Mouse (Mus musculus) myocyte (in vitro differentiated cells): ENCODE measurements around the gene Pou2f2. TPM values are rescaled to one million over a fixed set of nuclear protein-coding genes. Genes with fewer than 3 reads are reported as not detected.
A peak's percentile ranks its signal among the peaks of the same experiment; 100 is the strongest.

Experiments used
- H3K27me3 ChIP-seq: one replicate; pipeline ENCODE4 v1.6.1; 2011; ENCODE audit not compliant: control insufficient read depth, insufficient read depth, insufficient read length
- H3K36me3 ChIP-seq: one replicate; pipeline ENCODE4 v1.6.1; 2011; ENCODE audit not compliant: control insufficient read depth, insufficient read depth
- H3K4me2 ChIP-seq: one replicate; pipeline ENCODE4 v1.6.1; 2011; ENCODE audit warnings: low read depth, control low read depth
- H3K4me3 ChIP-seq: one replicate; pipeline ENCODE4 v1.5.1; 2011; ENCODE audit warnings: mild to moderate bottlenecking, control low read depth, moderate library complexity
- H3K79me2 ChIP-seq: one replicate; pipeline ENCODE4 v1.6.1; 2011; ENCODE audit not compliant: control insufficient read depth, insufficient read depth
- H3ac ChIP-seq: one replicate; pipeline ENCODE4 v1.6.1; 2011; ENCODE audit not compliant: control insufficient read depth, insufficient read length
- CEBPB ChIP-seq: IDR thresholded peaks from 2 replicates; pipeline ENCODE4 v1.6.1; 2011; ENCODE audit warnings: mild to moderate bottlenecking, moderate library complexity; ENCODE audit not compliant: poor library complexity, insufficient read depth, severe bottlenecking
- E2F4 ChIP-seq: IDR thresholded peaks from one replicate; pipeline ENCODE4 v1.6.1; 2011; ENCODE audit warnings: mild to moderate bottlenecking, control low read depth, moderate library complexity; ENCODE audit not compliant: insufficient read depth
- MAX ChIP-seq: IDR thresholded peaks from one replicate; pipeline ENCODE4 v1.6.1; 2011; ENCODE audit warnings: low read depth, mild to moderate bottlenecking, control low read depth
- MYOD1 ChIP-seq, 3 experiments: IDR thresholded peaks; one replicate each; pipeline ENCODE4 v1.6.1; 2011; ENCODE audit warnings: control low read depth in 2 of 3, low read depth in 2 of 3, mild to moderate bottlenecking in 2 of 3, moderate library complexity in 1 of 3; ENCODE audit not compliant: insufficient read length in 2 of 3, control insufficient read depth in 1 of 3
- MYOG ChIP-seq, 3 experiments: IDR thresholded peaks; one replicate each; pipeline ENCODE4 v1.6.1; 2011; ENCODE audit warnings: control low read depth in 2 of 3, low read depth in 2 of 3, mild to moderate bottlenecking in 2 of 3; ENCODE audit not compliant: insufficient read length in 2 of 3, control insufficient read depth in 1 of 3, insufficient read depth in 1 of 3
- POLR2A ChIP-seq: IDR thresholded peaks from one replicate; pipeline ENCODE4 v1.6.1; 2011; ENCODE audit warnings: low read depth, mild to moderate bottlenecking, control low read depth, moderate library complexity; ENCODE audit not compliant: insufficient read length
- POLR2AphosphoS2 ChIP-seq: IDR thresholded peaks from one replicate; pipeline ENCODE4 v1.6.1; 2011; ENCODE audit warnings: low read depth, control low read depth; ENCODE audit not compliant: insufficient read length
- REST ChIP-seq: IDR thresholded peaks from one replicate; pipeline ENCODE4 v1.6.1; 2011; ENCODE audit warnings: mild to moderate bottlenecking, control low read depth, moderate library complexity; ENCODE audit not compliant: insufficient read depth, insufficient read length
- SRF ChIP-seq: IDR thresholded peaks from one replicate; pipeline ENCODE4 v1.6.1; 2011; ENCODE audit warnings: low read depth; ENCODE audit not compliant: control insufficient read depth, insufficient read length
- TCF12 ChIP-seq: IDR thresholded peaks from one replicate; pipeline ENCODE4 v1.6.1; 2011; ENCODE audit warnings: mild to moderate bottlenecking, control low read depth; ENCODE audit not compliant: poor library complexity, insufficient read depth, severe bottlenecking
- TCF3 ChIP-seq: IDR thresholded peaks from one replicate; pipeline ENCODE4 v1.6.1; 2011; ENCODE audit warnings: low read depth, control low read depth; ENCODE audit not compliant: insufficient read length
- USF1 ChIP-seq: IDR thresholded peaks from one replicate; pipeline ENCODE4 v1.6.1; 2011; ENCODE audit warnings: low read depth, mild to moderate bottlenecking, control low read depth, moderate library complexity
- polyA plus RNA-seq: library from polyadenylated mRNA; unstranded; fragments of >200 nt; fragmentation: generic; extraction: Trizol; gene quantifications from one replicate; pipeline ENCODE4 v1.2.1, GENCODE M21; 2012; ENCODE audit warnings: missing spikeins

The Pou2f2 gene
- polyA plus RNA-seq, 1 experiment, result 0.01 TPM

- H3K4me2 ChIP-seq, result no peak overlapping the region
- no peaks in the 10 kb centered on the region for H3K36me3 ChIP-seq
- no peak overlapping the region for H3K4me3 ChIP-seq
- H3K79me2 ChIP-seq, result no peaks in the 10 kb centered on the region
- TF ChIP-seq MYOD1 (IDR thresholded peaks at IDR 0.05; ENCODE audit: control insufficient read depth in 1 of 3, insufficient read length in 2 of 3, low read depth in 2 of 3), result no peak
- TF ChIP-seq MYOG (IDR thresholded peaks at IDR 0.05; ENCODE audit: control insufficient read depth in 1 of 3, insufficient read depth in 1 of 3, insufficient read length in 2 of 3, low read depth in 2 of 3), result no peak
- no peak for TF ChIP-seq MAX
- no peak for TF ChIP-seq POLR2A
- TF ChIP-seq E2F4, result no peak
- no peak for TF ChIP-seq TCF12
- TF ChIP-seq POLR2AphosphoS2, result no peak
- no peak for TF ChIP-seq TCF3
- peaks cover 30% of the 10 kb centered on the region for H3K27me3 ChIP-seq
- no peak overlapping the region for H3ac ChIP-seq
These were observed 4.6 kb upstream of the Pou2f2 start for GRCm38 (mm10) chr7:25184091-25184490.

GRCm38 (mm10) chr7:25181814-25182213 is 2.3 kb upstream of the Pou2f2 start:
- Histone ChIP-seq H3K4me3 (no peak overlapping the region), H3ac (no peak overlapping the region), H3K79me2 (no peaks in the 10 kb centered on the region), H3K4me2 (no peak overlapping the region), H3K27me3 (peaks cover 51% of the 10 kb centered on the region), H3K36me3 (no peaks in the 10 kb centered on the region)
- TF ChIP-seq MAX, result no peak
- TF ChIP-seq CEBPB, result no peak
- no peak for TF ChIP-seq MYOD1 (IDR thresholded peaks at IDR 0.05; ENCODE audit: control insufficient read depth in 1 of 3, insufficient read length in 2 of 3, low read depth in 2 of 3)
- no peak for TF ChIP-seq USF1
- TF ChIP-seq SRF, result no peak
- TF ChIP-seq REST, result no peak
- no peak for TF ChIP-seq E2F4
- TF ChIP-seq POLR2A, result no peak
- no peak for TF ChIP-seq MYOG (IDR thresholded peaks at IDR 0.05; ENCODE audit: control insufficient read depth in 1 of 3, insufficient read depth in 1 of 3, insufficient read length in 2 of 3, low read depth in 2 of 3)
- no peak for TF ChIP-seq TCF3
- no peak for TF ChIP-seq POLR2AphosphoS2
- TF ChIP-seq TCF12, result no peak

GRCm38 (mm10) chr7:25181331-25181790 is 1.8 kb upstream of the Pou2f2 start:
- Histone ChIP-seq H3ac (no peak overlapping the region), H3K4me3 (no peak overlapping the region)
- TF ChIP-seq TCF3 (no peak), SRF (no peak), POLR2A (no peak), POLR2AphosphoS2 (no peak), MYOD1 (IDR thresholded peaks at IDR 0.05; ENCODE audit: control insufficient read depth in 1 of 3, insufficient read length in 2 of 3, low read depth in 2 of 3) (no peak), USF1 (no peak), E2F4 (no peak), TCF12 (no peak), CEBPB (no peak), REST (no peak), MAX (no peak)

GRCm38 (mm10) chr7:25180512-25180911 is 986 bp upstream of the Pou2f2 start:
- Histone ChIP-seq H3K79me2 (no peaks in the 10 kb centered on the region), H3K36me3 (no peaks in the 10 kb centered on the region), H3K4me2 (no peak overlapping the region), H3ac (no peak overlapping the region), H3K27me3 (peaks cover 60% of the 10 kb centered on the region), H3K4me3 (no peak overlapping the region)
- TF ChIP-seq E2F4 (no peak), MYOG (IDR thresholded peaks at IDR 0.05; ENCODE audit: control insufficient read depth in 1 of 3, insufficient read depth in 1 of 3, insufficient read length in 2 of 3, low read depth in 2 of 3) (no peak), MYOD1 (IDR thresholded peaks at IDR 0.05; ENCODE audit: control insufficient read depth in 1 of 3, insufficient read length in 2 of 3, low read depth in 2 of 3) (no peak), POLR2AphosphoS2 (no peak), POLR2A (no peak), TCF3 (no peak), TCF12 (no peak)

More at GRCm38 (mm10) chr7:25181331-25181790, 1.8 kb upstream of the Pou2f2 start:
- H3K4me2 ChIP-seq, result no peak overlapping the region
- H3K36me3 ChIP-seq, result no peaks in the 10 kb centered on the region
- peaks cover 55% of the 10 kb centered on the region for H3K27me3 ChIP-seq
- no peaks in the 10 kb centered on the region for H3K79me2 ChIP-seq

GRCm38 (mm10) chr7:25178787-25179605 is 530 bp downstream of the Pou2f2 start:
- Histone ChIP-seq H3K36me3 (no peaks in the 10 kb centered on the region), H3K27me3 (peaks cover 75% of the 10 kb centered on the region), H3ac (no peak overlapping the region), H3K4me2 (peak overlapping the region; percentile 24), H3K4me3 (no peak overlapping the region), H3K79me2 (no peaks in the 10 kb centered on the region)
- TF ChIP-seq POLR2AphosphoS2 (no peak), MAX (no peak), POLR2A (no peak), TCF12 (no peak), MYOD1 (IDR thresholded peaks at IDR 0.05; ENCODE audit: control insufficient read depth in 1 of 3, insufficient read length in 2 of 3, low read depth in 2 of 3) (no peak), USF1 (no peak), CEBPB (no peak), SRF (no peak), E2F4 (no peak), REST (no peak), TCF3 (no peak), MYOG (IDR thresholded peaks at IDR 0.05; ENCODE audit: control insufficient read depth in 1 of 3, insufficient read depth in 1 of 3, insufficient read length in 2 of 3, low read depth in 2 of 3) (no peak)
